Mouse (Mus musculus): ENCODE measurements at regions not wholly inside any gene's neighbourhood (a gene's known extent, or its start where the extent isn't known, plus 50 kb on each side); places are given as distances from the start of the nearest gene placed in this dataset.

DNA sequence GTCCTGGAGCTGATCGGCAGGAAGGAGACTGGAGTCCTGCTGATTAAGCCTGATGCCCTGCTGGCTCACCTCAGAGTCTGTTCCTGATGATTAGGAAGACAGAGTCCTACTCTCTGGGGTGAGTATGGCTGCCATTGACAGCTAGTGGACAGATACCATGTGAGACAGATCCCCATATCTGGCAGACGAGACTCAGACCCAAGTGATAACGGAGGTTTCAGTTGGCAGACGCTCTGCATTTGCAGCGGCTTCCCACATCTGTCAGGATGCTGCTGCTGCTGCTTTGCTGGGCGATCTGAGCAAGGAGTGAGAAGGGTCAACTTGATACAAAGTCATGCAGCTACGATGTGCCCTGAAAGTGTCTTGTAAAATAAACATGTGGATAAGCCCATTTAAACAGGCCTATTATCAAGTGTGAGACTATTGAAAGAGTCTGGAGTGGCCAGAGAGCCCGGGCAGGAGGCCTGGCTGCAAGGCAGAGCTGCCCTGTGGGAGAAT is 98.1 kb upstream of the Cops8 start:
- DNase-seq (ENCODE audit: low spot score) = no peak

DNA sequence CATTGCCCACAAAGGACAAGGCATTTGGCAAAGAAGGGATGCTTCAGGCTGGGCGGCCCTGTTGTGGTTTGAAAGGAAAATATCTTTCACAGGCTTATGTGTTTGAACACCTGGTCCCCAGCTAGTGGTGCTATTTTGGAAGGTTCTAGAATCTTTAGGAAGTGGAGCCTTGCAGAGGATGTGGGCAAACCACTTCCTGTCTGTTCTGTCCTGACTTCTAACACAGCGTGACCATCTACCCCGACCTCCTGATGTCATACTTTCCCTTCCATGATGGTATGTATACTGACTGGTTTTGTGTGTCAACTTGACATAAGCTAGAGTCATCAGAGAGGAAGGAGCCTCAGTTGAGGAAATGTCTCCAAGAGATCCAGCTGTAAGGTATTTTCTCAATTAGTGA is 97.2 kb upstream of the Cops8 start:
- DNase-seq (ENCODE audit: low spot score) = no peak

DNA sequence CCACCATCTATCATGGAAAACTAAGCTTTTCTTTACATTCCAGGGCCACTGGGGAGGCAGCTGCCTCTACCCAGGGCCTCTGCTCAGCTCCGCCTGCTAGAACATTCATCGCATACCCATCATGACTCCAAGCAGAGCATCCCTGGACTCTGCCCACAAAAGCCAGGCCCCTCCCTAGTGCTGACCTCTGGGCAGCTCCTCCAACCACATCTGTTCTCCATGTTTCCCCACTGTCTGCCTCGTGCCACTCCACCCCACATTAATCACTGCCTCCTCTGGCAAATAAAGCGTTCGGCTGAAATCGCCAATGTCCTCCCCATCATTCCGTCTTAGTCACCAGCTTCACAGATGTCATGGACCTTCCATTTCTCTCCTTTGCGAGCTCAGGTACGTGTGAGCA is 96.2 kb upstream of the Cops8 start:
- DNase-seq (ENCODE audit: low spot score) = no peak

DNA sequence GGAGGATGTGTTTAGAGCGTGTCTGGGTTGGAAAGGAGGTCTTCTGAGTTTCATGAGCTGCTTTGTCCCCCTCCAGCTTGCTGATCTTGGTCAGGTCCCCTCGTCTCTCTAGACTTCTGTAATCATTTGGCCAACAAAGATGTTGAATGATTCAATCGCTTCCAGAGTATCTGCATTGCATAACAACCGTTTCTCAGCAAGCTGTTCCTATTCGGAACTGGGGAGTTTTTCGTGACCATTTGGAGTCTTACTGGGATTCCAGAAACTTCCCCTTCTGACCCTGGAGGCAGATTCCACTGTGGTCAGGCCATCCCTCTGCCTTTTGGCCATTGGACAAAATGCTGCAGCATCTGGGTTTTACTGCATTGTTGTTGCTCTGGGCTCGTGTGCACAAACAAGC is 93.4 kb upstream of the Cops8 start:
- DNase-seq (ENCODE audit: low spot score) = no peak

DNA sequence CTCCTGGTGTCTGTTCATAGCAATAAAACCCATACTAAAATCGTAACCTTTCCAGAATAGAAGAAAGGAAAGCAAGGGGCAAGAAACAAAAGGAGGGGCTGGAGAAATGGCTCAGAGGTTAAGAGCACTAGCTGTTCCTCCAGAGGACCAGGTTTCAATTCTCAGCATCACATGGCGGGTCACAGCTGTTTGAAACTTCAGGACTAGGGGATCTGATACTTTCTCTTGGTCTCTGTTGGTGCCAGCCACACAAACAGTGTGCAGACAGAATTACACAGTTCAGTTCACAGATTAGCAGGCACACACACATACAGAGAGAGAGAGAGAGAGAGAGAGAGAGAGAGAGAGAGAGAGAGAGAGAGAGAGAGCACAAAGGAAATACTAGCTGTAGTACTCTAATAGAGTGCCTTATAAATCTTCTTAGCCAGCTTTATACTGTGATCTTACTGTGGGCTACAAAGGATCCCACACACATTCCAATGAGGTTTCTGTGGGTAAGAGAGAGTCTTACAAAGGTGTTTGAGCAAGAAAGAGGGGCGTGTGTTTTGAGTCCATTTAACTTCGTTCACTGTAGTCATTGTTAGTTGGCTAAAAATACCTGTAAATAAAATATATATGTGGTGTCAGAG is 89.2 kb upstream of the Cops8 start:
- DNase-seq (ENCODE audit: low spot score) = no peak

DNA sequence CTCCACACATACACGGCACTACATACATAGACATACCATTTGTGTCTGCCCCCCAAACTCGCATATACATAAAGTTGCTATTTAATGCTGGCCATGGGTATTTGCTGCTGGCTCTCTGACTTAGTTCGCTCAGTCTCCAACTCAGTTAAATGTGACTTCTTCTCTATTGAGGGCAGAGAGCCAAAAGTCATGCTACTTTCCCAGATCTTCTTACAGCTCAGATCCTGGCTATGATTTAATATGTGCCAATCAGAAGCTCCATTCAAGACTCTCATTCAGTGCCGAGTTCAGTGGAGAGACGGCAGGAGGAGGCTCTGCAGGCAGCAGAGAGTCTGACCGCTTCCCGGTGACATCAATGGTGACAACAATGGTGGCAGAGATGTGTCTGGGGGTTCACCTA is 88.6 kb upstream of the Cops8 start:
- DNase-seq (ENCODE audit: low spot score) = no peak

DNA sequence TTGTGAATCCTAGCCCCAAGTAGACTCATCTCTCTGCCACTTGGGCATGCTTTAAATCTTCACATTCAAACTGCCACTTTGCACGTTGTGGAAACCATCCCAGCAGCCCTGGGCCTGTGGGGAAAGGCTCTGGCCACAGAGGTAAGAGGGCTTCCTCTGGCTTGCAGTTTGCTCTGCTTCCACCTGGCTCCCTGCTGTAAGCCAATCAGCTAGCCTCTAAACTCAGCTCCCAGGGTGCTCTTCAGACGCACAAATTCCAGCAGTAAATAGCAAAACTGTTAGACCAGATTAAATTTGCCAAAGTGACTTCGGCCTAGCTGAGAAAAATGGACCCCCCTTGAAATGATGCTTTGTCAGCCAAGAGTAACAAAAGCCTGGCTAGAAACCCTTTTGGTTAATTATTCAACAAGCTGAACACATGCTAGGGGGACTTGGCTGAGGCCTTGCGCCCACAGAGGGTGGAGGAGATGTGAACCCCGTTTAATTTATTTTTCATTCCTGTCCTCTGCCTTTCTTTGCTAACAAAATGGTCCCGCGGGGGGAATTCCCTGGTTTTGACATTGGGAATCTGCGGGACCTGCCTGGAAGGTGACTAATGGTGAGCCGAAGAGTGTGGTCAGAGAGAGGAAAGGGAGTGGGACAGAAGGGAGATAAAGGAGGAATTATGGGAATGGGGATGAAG is 84.1 kb upstream of the Cops8 start:
- no peak for DNase-seq (ENCODE audit: low spot score)

DNA sequence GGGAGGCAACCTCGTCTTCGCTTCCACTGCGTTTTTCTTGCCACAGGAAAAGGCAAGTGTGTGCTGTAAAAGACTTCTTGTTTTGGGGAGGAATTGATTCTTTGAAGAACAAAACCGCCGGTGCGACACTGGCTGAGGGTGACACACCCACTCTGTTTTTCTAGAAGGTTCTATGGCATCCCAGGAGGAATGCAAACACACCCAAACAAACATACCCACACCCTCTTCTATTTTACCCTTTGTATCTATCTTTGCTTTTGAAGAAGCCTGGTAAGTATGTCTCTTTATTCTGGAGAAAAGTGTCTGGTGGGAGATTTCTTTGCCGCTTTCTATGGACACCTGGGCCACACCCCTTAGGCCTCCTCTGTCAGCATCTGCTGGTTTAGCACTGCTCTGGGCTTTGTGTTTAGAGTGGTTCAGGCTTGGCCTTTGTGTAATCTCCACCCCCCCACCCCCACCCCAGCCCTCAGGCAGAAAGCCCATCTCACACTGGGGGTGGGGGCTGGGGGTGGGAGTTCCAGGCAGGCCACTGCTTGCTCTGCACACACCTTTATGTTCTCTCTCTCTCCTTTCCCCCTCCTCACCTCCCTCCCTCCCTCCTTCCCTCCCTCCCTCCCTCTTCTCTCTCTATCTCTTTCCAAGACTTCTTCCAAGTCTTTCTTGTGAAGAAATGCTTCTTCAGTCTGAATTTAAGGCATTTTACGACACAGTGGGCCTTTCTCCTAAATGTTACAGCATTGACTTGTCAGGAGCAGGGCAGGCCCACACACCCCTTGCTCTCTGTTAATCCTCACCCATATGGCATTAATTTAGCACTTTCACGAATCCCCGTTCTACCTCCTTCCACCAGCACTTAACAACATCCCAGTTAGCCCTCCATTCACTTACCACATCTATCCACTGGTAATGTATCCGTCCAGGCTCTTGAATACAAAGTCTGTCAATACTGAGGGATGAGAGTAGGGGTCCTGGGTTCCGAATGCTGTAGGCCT is 83.2 kb upstream of the Cops8 start:
- DNase-seq (ENCODE audit: low spot score) = no peak

DNA sequence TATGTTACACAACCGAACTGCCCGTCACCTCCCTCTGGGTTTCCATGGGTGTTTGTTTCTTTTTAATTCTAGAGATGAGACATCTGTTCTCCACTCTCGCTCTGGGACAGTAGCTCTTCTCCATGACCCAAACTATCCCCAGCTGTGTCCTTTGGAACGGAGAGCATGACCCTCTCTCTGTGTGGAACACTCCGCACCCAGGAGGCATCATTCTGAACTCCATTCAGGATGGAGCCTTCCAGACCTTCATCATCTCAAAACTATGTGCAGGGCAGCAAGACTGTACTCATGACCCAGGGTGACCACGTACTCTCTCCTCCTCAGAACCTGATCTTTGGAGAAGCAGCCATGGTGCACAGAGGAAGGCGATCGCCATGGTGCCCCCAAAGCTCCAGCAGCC is 80.5 kb upstream of the Cops8 start:
- no peak for DNase-seq (ENCODE audit: low spot score)

DNA sequence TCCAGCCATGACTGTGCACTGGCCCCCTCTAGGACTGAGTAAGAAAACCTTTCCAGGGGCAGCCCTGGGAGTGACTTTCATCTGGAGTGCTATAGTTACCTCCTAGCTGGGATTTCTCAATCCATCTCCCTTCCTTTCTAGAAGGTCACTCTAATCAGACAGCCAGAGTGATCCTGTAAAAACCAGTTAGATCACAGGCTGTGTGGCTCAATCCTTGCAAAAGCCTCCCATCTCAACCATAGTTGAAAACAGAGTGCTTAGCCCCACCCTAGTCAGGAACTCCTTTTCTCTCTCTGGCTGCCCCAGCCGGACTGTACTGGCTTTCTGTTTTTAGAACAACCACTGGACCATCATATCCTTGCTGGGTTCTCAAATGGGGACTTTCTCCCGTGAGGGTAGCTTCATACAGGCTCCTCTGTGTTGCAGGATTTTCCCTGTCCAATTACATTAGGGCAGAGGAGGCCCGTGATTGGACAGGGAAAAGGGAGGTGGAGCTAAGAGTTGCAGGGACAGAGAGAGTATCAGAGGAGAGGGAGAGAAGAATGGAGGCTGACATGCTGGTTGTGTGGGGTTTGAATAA is 78.0 kb upstream of the Cops8 start:
- DNase-seq (ENCODE audit: low spot score) = no peak

DNA sequence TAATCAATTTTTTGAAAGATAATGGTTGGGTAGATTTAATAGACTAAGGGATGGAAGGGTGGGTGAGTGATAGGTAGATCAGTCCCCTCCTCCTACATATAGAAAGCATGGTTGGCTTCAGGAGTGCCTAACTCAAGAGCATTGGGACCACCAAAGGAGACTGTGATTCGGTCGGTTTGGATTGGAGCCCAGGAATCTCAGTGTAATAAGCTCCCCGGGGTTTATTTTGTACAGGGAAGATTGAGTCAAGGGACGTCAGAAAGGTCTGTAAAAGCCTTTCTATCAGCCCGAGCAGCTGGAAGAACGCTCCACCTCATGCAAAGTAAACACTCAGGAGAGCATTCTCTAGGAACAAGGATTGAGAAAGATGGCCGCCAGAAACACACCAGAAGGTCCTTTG is 76.5 kb upstream of the Cops8 start:
- DNase-seq (ENCODE audit: low spot score) = no peak

DNA sequence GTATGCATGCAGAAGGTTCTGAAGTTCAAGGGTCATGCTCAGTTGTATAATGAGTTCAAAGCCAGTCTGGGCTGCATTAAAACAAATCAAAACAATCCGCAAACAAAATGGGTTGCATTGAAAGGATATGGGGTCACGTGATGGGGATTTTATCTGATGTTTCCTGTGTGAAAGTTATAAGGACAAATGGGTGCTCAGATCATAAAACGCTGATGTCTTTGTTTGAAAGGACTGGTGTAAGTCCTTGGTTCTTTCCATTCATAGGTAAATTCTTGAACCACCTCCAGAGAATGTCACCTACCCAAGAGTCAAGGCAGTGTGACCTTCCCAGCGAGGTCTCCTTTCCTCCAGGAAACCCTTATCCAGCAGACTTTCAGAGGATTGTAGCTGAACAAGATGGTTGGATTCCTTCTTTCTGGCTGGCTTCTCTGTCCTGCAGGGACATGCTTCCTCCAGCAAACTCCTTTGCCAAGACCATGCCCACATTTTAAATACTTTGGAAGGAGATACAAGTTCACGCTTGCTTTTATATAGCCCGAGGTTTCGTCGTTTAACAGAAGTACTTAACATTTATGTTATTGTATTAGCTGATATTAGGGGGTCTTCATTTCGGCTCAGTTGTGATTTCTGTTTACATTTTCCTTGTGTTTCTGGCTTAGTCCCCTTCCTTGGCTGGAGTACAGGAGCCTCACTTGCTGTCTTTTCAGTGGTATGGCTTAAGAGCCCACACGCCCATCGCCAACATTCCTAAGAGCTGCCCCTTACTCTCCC is 74.6 kb upstream of the Cops8 start:
- DNase-seq (ENCODE audit: low spot score) = no peak

DNA sequence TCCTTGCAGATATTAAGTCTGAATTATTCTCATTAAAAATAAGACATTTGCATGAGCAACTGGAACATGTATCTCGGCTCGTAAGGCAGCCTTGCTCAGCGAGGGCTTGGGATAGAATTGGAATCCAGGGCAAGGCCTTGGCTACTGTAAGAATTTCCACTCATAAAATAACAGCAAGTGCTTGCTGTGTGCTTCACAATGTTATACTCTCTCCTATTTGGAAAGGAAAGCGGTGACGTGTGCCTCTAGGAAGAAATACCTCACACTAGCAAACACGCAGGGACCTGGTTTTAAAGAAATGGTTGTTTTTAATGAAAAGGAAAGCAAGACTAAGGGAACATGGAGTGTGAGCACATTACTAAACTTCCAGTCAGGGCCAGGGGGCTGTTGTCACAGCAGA is 69.3 kb upstream of the Cops8 start:
- DNase-seq (ENCODE audit: low spot score) = no peak

DNA sequence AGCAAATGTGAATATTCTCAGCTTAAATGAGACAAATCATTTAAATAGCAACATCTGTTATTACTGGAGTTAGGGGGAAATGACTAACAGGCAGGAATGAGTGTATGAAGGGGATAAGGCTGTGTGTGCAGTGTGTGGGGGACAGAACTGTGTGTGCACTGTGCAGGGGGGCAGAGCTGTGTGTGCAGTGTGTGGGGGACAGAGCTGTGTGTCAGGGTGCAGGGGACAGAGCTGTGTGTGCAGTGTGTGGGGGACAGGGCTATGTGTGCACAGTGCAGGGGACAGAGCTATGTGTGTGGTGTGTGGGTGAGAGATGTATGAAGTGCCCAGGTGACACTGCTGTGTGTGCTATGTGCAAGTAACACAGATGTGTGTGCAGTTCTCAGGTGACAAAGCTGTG is 66.7 kb upstream of the Cops8 start:
- no peak for DNase-seq (ENCODE audit: low spot score)

DNA sequence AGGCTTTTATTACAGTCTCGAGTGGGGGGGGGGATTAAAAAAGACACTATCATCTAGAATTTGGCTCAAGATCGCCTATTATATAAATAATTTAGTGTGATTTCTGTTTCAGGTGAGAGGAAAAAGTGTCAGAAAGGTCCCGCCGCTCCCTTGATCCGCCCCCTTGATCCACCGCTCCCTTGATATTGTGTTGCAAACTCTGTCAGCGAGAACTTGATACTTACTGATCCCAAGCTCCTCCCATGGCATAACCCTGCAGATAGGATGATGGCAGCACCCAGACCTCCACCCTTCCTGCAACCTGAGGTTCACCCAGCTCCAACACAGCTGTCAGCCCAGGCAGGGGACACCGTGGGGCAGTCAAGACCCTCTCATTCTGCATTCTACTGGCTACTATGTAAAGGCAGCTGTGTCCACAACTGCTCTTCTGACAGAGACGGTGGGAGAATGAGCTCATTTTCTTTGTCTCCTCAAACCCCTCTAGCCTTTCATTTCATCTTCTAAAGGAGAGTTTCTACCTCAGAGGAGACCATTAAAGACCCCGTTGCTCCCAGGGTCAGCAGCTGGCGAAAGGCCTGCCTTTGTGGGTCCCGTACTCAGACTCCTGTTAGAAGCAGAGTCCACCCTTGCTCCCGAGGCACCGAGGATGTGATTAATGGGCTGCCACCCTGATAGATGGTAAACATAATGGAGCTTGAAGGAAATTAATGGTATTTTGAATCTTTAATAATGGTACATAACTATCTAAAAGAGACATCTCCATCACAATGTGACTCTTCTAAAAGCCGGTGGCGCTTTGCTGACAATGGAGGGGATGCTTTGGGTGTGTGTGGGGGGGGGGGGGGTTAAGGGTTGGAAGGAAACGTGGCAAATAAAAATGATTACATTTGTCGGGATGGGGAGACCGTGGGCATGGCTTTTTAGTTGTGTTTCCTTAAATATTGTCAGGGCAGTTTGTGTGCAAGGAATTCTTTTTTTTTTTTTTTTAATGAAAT is 58.7 kb upstream of the Cops8 start:
- no peak for DNase-seq (ENCODE audit: low spot score)

DNA sequence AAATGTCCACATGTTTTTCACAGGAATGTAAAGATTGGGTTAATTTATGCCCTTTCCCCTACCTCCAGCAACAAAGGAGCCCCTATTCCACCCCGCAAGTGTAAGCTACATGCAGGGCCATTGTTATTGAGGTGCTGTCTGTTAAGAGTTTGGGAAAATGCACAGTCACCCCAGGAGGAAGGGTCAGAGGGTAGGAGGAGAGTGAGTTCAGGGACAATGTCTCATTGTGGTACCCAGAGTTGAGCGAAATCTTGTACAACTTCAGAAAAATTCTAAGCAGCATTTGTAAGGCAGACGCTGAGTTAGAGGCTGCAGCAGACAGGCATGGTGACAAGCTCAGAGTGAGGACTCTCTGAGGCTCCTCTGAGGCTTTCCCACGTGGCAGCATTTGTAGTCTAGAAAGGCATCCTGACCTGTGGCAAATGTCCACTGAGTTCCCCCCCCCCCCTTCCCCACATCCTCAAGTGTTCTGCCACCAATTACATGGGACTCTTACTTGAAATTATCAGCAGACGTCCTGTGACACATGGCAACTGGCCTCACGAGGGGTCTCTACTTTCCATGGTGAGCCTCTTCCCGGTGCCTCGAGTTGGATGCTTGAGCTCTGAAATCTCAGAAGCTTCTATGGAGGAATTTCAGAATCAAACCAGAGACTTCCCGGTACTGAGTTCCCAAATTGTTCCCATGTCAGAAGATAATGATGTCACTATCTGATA is 57.8 kb upstream of the Cops8 start:
- no peak for DNase-seq (ENCODE audit: low spot score)

DNA sequence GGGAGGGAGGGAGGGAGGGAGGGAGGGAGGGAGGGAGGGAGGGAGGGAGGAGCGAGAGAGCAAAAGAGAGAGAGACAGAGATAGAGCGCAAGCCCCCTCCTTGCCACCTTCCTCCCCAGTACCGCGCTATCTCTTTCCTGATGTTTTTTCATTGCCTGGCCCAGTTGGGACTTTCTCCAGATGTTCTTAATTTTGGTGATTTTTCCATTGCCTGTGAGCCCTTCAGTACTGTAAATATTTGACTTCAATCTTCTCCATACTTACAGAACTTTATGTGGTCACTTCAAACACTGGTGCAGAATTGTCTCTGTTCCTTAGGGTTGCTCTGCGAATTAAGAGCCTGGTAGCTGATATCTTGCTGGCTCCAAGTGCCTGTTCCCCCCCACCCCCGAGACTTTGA is 50.1 kb upstream of the Cops8 start:
- no peak for DNase-seq (ENCODE audit: low spot score)

Measured in ovary, adult 18-20 months (tissue).